Mouse (Mus musculus) CD4-positive, CD25-positive, alpha-beta regulatory T cell, adult 9 weeks (primary cell): ENCODE data around the gene Net1. TPM values are rescaled to one million over a fixed set of nuclear protein-coding genes. Genes with fewer than 3 reads are reported as not detected.

Experiments used
- polyA plus RNA-seq: library from polyadenylated mRNA; unstranded; fragments of 100-300 nt; shearing (Covaris generic); gene quantifications from one replicate; pipeline ENCODE4 v1.2.1, GENCODE M21; 2017

The Net1 gene
- polyA plus RNA-seq: 41.3 TPM

DNA sequence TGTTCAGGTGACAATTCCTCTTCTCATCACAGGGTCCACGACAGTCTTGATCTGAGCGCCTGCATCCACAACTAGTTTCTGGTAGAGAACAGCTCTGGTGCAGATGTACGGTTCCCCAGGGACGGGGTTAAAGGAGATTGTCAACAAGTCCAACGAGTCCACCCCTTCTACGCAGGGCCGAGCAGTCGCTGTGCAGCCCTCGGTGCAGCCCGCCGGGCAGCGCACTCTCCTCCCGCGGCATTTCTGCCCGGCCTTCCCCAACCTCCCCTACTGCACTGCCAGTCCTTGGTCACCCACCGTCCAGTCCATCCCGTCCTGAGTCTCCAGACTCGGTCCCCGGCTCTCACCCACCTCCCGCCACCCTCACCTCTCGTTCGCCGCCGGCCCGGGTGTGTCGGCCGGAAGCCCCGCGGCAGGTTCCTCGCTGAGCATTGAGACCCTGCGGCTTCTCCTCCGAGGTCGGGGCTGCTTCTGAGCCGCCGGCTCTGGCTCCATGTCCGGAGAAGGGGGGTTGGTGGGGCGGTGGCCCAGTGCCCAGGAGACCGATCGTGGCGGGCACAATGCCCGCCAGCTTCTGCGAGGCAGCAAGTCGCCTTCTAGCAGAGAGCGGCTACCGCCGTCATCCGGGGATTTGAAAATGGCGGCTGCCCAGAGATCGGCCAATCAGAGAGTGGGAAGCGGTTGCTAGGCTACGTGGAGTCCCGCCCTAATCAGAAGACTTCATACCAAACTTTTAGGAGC is at the start of gene Net1, which contains the start of gene Tubal3:
Net1 (minus strand) TSS at position 650 of the 741 bp plus-strand sequence.
Tubal3 (plus strand) TSS at position 704 of the 741 bp plus-strand sequence.

GRCm38 (mm10) chr13:3945249-3945648 is 27.2 kb upstream of the Net1 start, which contains the start of gene Ucn3:
Gene Ucn3, minus strand, starts transcription at chr13:3945349.

GRCm38 (mm10) chr13:3853648-3854333 is 64.2 kb downstream of the Net1 start, which contains the start of gene Calm5:
Gene Calm5, plus strand, starts transcription at chr13:3854173.

DNA sequence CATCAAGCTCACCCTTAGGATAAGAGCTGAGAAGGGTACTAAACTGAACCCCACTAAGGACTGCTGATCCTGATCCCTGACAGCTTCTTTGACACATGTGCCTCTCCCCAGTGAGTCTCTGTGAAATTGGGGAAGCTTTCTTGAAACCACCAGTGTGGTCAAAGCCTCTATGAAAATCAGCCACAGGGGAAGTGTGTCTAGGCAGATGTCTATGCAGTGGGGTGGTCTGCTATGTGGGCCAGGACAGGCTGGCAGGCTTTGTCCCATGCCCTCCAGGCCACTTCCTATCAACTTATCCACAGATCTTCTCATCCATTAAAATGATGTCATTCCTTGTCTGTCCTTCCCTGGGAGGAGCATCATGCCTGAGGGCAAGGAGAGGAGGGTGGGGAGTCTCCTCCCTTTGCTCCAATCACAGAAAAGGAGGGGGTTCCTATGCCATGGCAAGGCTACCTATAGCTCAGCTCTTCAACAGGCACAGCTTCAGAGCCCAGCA is 80.7 kb downstream of the Net1 start, which contains the start of gene Calm4:
Calm4 (plus strand) TSS at position 446 of the 496 bp plus-strand sequence.

Other genes with a start within 250 kb of the Net1 start
- not detected for gene Calml3, start 113.9 kb downstream of the Net1 start, polyA plus RNA-seq
- gene Calm4, start 80.5 kb downstream of the Net1 start, polyA plus RNA-seq: not detected
- gene Calm5, start 64.0 kb downstream of the Net1 start, polyA plus RNA-seq: not detected
- gene Tubal3, start 54 bp upstream of the Net1 start, polyA plus RNA-seq: 0.35 TPM
- gene Ucn3, start 27.1 kb upstream of the Net1 start, polyA plus RNA-seq: not detected
- gene Akr1c14, start 130.8 kb upstream of the Net1 start, polyA plus RNA-seq: not detected
- gene Akr1c18, start 232.4 kb upstream of the Net1 start, polyA plus RNA-seq: 0.33 TPM